Mouse (Mus musculus) forebrain, embryonic 10.5 days (tissue): ENCODE data around the gene Cgnl1. TPM values are rescaled to one million over a fixed set of nuclear protein-coding genes. Genes with fewer than 3 reads are reported as not detected.

Experiments
- DNase-seq: peaks from one replicate; pipeline ENCODE4 v3.0.0-alpha.2; 2017; ENCODE audit warnings: low spot score; ENCODE audit errors: extremely low spot score
- H3K27ac ChIP-seq: fragments of 300-500 bp; sonication (generic); 2 replicates; pipeline ENCODE4 v1.5.1; 2016; ENCODE audit warnings: mild to moderate bottlenecking
- H3K27me3 ChIP-seq: fragments of 300-500 bp; sonication (generic); 2 replicates; pipeline ENCODE4 v1.6.1; 2016; ENCODE audit warnings: mild to moderate bottlenecking; ENCODE audit not compliant: poor library complexity, severe bottlenecking
- H3K36me3 ChIP-seq: fragments of 300-500 bp; sonication (generic); replicated peaks from 2 replicates; pipeline ENCODE4 v1.6.1; 2016; ENCODE audit warnings: mild to moderate bottlenecking, moderate library complexity
- H3K4me1 ChIP-seq: fragments of 300-500 bp; sonication (generic); 2 replicates; pipeline ENCODE4 v1.6.1; 2016
- H3K4me3 ChIP-seq: fragments of 300-500 bp; sonication (generic); 2 replicates; pipeline ENCODE4 v1.5.1; 2016; ENCODE audit warnings: mild to moderate bottlenecking, moderate library complexity
- H3K9me3 ChIP-seq: fragments of 300-500 bp; sonication (generic); 2 replicates; pipeline ENCODE4 v1.6.1; 2016; ENCODE audit warnings: mild to moderate bottlenecking, moderate library complexity
- WGBS: fragments of 180-500 bp; shearing (Covaris S2); methylation state at CpG from one replicate; pipeline ENCODE4 v1.1.7; 2016; 5-methylcytosine and 5-hydroxymethylcytosine counted together
- polyA plus RNA-seq: library from polyadenylated mRNA; unstranded; fragments of >200 nt; fragmentation: Nextera tagmentation; extraction: Ambion mirVana; gene quantifications from 2 replicates; pipeline ENCODE4 v1.2.1, GENCODE M21; 2016

Gene Cgnl1
- polyA plus RNA-seq, 1 experiment from 2014 or later, result 7.3 TPM

GRCm38 (mm10) chr9:71679103-71679815 lies 92.1 kb downstream of the Cgnl1 start:
- WGBS, result 88% methylated on average over 11 of the region's 11 CpGs
- H3K27me3 ChIP-seq, result no peaks in the 10 kb centered on the region
- peaks cover 18% of the 10 kb centered on the region for H3K4me1 ChIP-seq
- no peak for DNase-seq
- H3K27ac ChIP-seq, result no peak overlapping the region
- no peaks in the 10 kb centered on the region for H3K9me3 ChIP-seq
- H3K36me3 ChIP-seq, result no peaks in the 10 kb centered on the region
- no peak overlapping the region for H3K4me3 ChIP-seq

- DNase-seq, result no peak
- Histone ChIP-seq H3K27ac (no peak overlapping the region), H3K4me1 (peaks cover 18% of the 10 kb centered on the region), H3K36me3 (no peaks in the 10 kb centered on the region), H3K9me3 (no peaks in the 10 kb centered on the region; the same call in 1 of the 2 replicates), H3K27me3 (no peaks in the 10 kb centered on the region), H3K4me3 (no peak overlapping the region)
- WGBS, result 81% methylated on average over 5 of the region's 5 CpGs
Observed at GRCm38 (mm10) chr9:71676988-71677688, 94.3 kb downstream of the Cgnl1 start.

- H3K4me3 ChIP-seq, result no peak overlapping the region
- H3K27ac ChIP-seq, result peak overlapping the region; percentile 56
- no peak for DNase-seq
- no peaks in the 10 kb centered on the region for H3K36me3 ChIP-seq
- peaks cover 25% of the 10 kb centered on the region for H3K4me1 ChIP-seq
- WGBS, result 69% methylated on average over 3 of the region's 3 CpGs
- no peaks in the 10 kb centered on the region; the same call in 1 of the 2 replicates for H3K9me3 ChIP-seq
- H3K27me3 ChIP-seq, result no peaks in the 10 kb centered on the region
Observed at GRCm38 (mm10) chr9:71675799-71676414, 95.5 kb downstream of the Cgnl1 start.

- no peak overlapping the region for H3K4me3 ChIP-seq
Observed at GRCm38 (mm10) chr9:71675216-71675615, 96.2 kb downstream of the Cgnl1 start.

GRCm38 (mm10) chr9:71674476-71674875 lies 96.9 kb downstream of the Cgnl1 start:
- Histone ChIP-seq H3K27ac (no peak overlapping the region), H3K36me3 (no peaks in the 10 kb centered on the region), H3K9me3 (no peaks in the 10 kb centered on the region; the same call in 1 of the 2 replicates), H3K4me3 (no peak overlapping the region), H3K27me3 (no peaks in the 10 kb centered on the region), H3K4me1 (peaks cover 27% of the 10 kb centered on the region)
- WGBS, result 75% methylated on average over 5 of the region's 5 CpGs
- no peak for DNase-seq

More at GRCm38 (mm10) chr9:71675216-71675615, 96.2 kb downstream of the Cgnl1 start:
- no peaks in the 10 kb centered on the region for H3K27me3 ChIP-seq
- no peaks in the 10 kb centered on the region; the same call in 1 of the 2 replicates for H3K9me3 ChIP-seq
- WGBS, result 87% methylated on average over 2 of the region's 2 CpGs
- H3K27ac ChIP-seq, result no peak overlapping the region
- peaks cover 27% of the 10 kb centered on the region for H3K4me1 ChIP-seq
- no peaks in the 10 kb centered on the region for H3K36me3 ChIP-seq
- DNase-seq, result no peak

GRCm38 (mm10) chr9:71672495-71672894 lies 98.9 kb downstream of the Cgnl1 start:
- H3K36me3 ChIP-seq, result no peaks in the 10 kb centered on the region
- no peaks in the 10 kb centered on the region; the same call in 1 of the 2 replicates for H3K9me3 ChIP-seq
- DNase-seq, result no peak
- H3K4me3 ChIP-seq, result no peak overlapping the region
- 95% methylated on average over 4 of the region's 4 CpGs for WGBS
- no peaks in the 10 kb centered on the region for H3K27me3 ChIP-seq
- H3K4me1 ChIP-seq, result peaks cover 27% of the 10 kb centered on the region
- H3K27ac ChIP-seq, result no peak overlapping the region

GRCm38 (mm10) chr9:71670677-71671076 lies 100.7 kb downstream of the Cgnl1 start:
- WGBS, result 85% methylated on average over 5 of the region's 5 CpGs
- no peaks in the 10 kb centered on the region; the same call in 1 of the 2 replicates for H3K9me3 ChIP-seq

GRCm38 (mm10) chr9:71667616-71668015 lies 103.8 kb downstream of the Cgnl1 start:
- H3K4me3 ChIP-seq, result no peak overlapping the region
- peaks cover 37% of the 10 kb centered on the region for H3K4me1 ChIP-seq
- WGBS, result 70% methylated on average over 5 of the region's 5 CpGs
- H3K36me3 ChIP-seq, result no peaks in the 10 kb centered on the region
- H3K9me3 ChIP-seq, result no peaks in the 10 kb centered on the region; the same call in 1 of the 2 replicates
- DNase-seq, result no peak
- H3K27me3 ChIP-seq, result no peaks in the 10 kb centered on the region
- no peak overlapping the region for H3K27ac ChIP-seq

More at GRCm38 (mm10) chr9:71670677-71671076, 100.7 kb downstream of the Cgnl1 start:
- Histone ChIP-seq H3K27me3 (no peaks in the 10 kb centered on the region), H3K27ac (no peak overlapping the region), H3K4me3 (no peak overlapping the region), H3K4me1 (peaks cover 28% of the 10 kb centered on the region), H3K36me3 (no peaks in the 10 kb centered on the region)
- DNase-seq, result no peak

GRCm38 (mm10) chr9:71666432-71666831 lies 105.0 kb downstream of the Cgnl1 start:
- no peak for DNase-seq
- no peak overlapping the region for H3K27ac ChIP-seq
- WGBS, result 79% methylated on average over 6 of the region's 6 CpGs

GRCm38 (mm10) chr9:71665493-71665892 lies 105.9 kb downstream of the Cgnl1 start:
- 90% methylated on average over 3 of the region's 3 CpGs for WGBS
- Histone ChIP-seq H3K27me3 (no peaks in the 10 kb centered on the region), H3K9me3 (no peaks in the 10 kb centered on the region), H3K27ac (no peak overlapping the region), H3K36me3 (no peaks in the 10 kb centered on the region), H3K4me3 (no peak overlapping the region), H3K4me1 (peaks cover 39% of the 10 kb centered on the region)
- no peak for DNase-seq

More at GRCm38 (mm10) chr9:71666432-71666831, 105.0 kb downstream of the Cgnl1 start:
- Histone ChIP-seq H3K9me3 (no peaks in the 10 kb centered on the region), H3K4me3 (no peak overlapping the region), H3K27me3 (no peaks in the 10 kb centered on the region), H3K36me3 (no peaks in the 10 kb centered on the region), H3K4me1 (peaks cover 36% of the 10 kb centered on the region)

GRCm38 (mm10) chr9:71664855-71665254 lies 106.5 kb downstream of the Cgnl1 start:
- H3K4me1 ChIP-seq, result peaks cover 45% of the 10 kb centered on the region
- H3K27ac ChIP-seq, result no peak overlapping the region
- WGBS, result 94% methylated on average over 3 of the region's 3 CpGs
- no peaks in the 10 kb centered on the region for H3K27me3 ChIP-seq
- H3K36me3 ChIP-seq, result no peaks in the 10 kb centered on the region
- DNase-seq, result no peak
- no peak overlapping the region for H3K4me3 ChIP-seq
- no peaks in the 10 kb centered on the region for H3K9me3 ChIP-seq

- Histone ChIP-seq H3K27ac (0 out of 2 replicates have a peak overlapping the region, but pooled peaks have one; percentile 31), H3K27me3 (no peaks in the 10 kb centered on the region), H3K4me3 (no peak overlapping the region), H3K9me3 (no peaks in the 10 kb centered on the region), H3K36me3 (no peaks in the 10 kb centered on the region), H3K4me1 (peaks cover 54% of the 10 kb centered on the region)
- 83% methylated on average over 11 of the region's 11 CpGs for WGBS
- no peak for DNase-seq
Observed at GRCm38 (mm10) chr9:71663421-71664217, 107.8 kb downstream of the Cgnl1 start.
